Mouse (Mus musculus): ENCODE data around the gene Sema3a. TPM values are rescaled to one million over a fixed set of nuclear protein-coding genes. Genes with fewer than 3 reads are reported as not detected.
A peak's percentile ranks its signal among the peaks of the same experiment; 100 is the strongest.

Sema3a gene
- 10 to 100 TPM; 20.5 to 25.0 TPM for total RNA-seq (2021)
- long read RNA-seq, experiment 1, full-length matches to known transcripts, result 8 of 10 reads
- long read RNA-seq, experiment 1, partial matches to known transcripts, result 0 of 10 reads
- long read RNA-seq, experiment 1, other reads (novel, unspliced or antisense), result 2 of 10 reads
- long read RNA-seq, experiment 2, full-length matches to known transcripts, result 6 of 10 reads
- long read RNA-seq, experiment 2, partial matches to known transcripts, result 2 of 10 reads
- long read RNA-seq, experiment 2, other reads (novel, unspliced or antisense), result 2 of 10 reads

DNA sequence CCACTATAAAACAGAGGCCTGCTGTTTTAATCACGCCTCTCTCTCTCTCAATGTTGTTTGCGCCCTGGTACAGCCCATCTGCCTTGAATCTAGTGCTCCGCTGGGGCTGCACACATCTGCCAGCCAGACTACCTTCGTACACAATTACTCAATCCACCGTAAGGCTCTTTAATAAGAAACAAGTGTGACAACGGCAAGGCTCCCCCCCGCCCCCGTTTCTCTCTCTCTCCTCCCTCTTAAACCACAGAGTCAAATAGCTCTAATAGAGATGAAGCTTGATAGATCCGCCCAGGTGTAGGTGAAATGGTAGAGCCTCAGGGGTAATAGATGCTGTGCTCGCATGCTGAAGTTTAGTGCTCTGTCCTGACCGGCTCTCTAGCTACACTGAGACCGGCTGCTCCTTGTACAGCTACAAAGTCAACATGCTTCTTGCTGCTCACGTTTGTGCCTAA, at the start of gene Sema3a:
Gene Sema3a (plus strand): TSS at position 174 of the 452 bp plus-strand sequence.
- no peak for DNase-seq (ENCODE audit: low spot score in 2 of 2)

DNA sequence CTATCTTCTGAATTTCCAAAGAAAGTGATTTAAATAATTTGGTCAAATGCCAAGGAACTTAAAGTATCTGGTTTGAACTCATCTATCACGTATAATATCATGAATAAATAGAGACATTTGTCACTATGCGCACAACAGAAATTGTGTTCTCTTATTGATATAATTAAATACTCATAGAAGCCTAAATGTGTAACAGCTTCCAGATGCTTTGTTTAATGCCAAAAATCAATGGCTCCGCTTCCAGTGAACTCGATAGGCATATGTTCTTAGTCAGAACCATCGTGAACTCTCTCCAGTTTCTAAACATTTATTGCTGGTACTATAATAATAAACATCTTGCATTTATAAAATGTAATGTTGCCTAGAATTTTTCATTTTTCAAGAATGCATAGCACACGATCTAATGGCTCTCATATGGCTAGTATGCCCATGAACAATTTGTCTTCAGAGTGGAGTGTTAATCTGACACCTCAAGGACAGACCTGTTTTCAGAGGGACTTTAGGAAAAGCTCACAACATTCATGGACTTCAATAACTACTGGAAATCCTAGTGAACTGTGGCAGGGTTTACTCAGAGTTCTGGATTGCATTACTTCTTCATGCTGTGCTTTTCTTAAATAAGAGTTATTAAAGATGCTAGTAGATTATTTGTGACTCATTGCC, 40.3 kb upstream of the Sema3a start:
- no peak for DNase-seq (ENCODE audit: low spot score in 2 of 2)

GRCm38 (mm10) chr5:13090431-13090830, 34.8 kb upstream of the Sema3a start:
- DNase-seq (ENCODE audit: low spot score in 2 of 2), result no peak

- DNase-seq (ENCODE audit: low spot score in 2 of 2), result no peak
These were observed 15.7 kb upstream of the Sema3a start for GRCm38 (mm10) chr5:13109522-13109921.

- no peak for DNase-seq (ENCODE audit: low spot score in 2 of 2)
These were observed 8.0 kb upstream of the Sema3a start for GRCm38 (mm10) chr5:13117236-13117635.

- DNase-seq (ENCODE audit: low spot score in 2 of 2), result no peak
These were observed 543 bp downstream of the Sema3a start for GRCm38 (mm10) chr5:13125757-13126156.

DNA sequence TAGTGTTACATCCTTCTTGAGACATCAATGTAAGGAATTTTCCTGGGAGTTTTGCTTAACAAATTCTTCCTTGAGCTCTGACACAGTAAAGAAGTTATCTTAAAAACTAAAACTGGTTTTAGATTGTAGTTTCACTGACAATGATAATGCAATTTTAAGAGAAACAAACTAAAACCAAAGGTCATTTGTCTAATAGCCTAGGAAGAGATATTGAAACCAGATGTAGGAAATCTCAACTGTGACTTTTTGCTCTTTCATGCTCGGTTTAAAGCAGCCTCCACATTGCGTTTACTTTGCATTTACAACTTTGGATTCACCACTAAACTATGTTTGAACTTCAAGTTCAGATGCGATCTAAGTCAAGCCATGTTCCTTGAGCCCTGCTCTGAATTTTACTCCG, 982 bp downstream of the Sema3a start:
- DNase-seq (ENCODE audit: low spot score in 2 of 2), result no peak

DNA sequence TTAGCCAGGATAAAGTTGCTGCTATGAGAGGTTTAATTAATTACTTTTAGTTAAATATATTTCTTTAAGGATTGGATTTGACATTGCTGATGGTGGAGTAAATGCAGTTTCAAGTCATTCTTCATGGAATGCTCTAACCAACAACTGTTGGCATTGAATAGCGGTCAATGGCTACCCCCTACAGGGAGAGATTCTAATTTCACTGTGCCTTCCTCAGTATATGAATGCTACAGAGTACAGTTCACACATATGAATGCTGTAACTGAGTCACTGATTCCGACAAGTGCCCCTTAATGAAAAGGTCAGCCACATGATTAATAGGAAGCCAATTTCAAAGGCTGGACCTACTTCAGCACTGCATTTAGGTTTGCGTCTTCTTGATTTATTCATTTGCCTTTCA, 1.9 kb downstream of the Sema3a start:
- DNase-seq (ENCODE audit: low spot score in 2 of 2), result no peak

DNA sequence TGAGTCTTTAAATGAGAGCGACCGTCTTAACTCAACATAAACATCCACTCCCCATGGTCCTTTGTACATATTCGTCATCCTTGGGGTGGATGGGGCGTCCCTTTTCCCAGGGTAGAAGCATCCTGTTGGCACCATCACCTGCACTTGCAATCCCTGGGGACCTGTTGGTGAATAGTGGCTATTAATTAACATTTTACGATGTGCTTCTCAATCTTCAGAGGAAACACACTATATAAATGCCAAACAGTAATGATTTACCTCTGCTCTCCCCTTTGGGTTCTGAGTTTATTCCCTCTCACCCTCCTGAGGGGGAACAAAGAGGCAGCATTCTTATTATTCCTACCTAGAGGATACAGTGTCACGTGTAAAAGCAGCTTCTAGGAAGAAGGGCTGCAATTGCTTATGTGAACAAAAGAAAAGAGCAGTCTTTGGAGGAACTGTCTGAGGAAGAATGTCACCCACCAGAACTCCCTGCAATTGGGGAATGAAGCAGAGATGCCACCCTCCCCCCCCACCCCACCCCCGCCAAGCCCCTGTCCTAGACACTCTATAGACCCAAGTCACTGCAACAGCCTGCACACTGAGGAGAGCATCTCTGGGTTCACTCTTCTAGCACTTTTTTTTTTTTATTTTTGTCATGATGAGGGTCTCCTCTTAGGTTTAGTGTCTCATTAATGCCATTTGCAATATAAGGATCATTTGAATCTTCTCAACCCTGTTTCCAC, 19.7 kb downstream of the Sema3a start:
- DNase-seq (ENCODE audit: low spot score in 2 of 2), result no peak

DNA sequence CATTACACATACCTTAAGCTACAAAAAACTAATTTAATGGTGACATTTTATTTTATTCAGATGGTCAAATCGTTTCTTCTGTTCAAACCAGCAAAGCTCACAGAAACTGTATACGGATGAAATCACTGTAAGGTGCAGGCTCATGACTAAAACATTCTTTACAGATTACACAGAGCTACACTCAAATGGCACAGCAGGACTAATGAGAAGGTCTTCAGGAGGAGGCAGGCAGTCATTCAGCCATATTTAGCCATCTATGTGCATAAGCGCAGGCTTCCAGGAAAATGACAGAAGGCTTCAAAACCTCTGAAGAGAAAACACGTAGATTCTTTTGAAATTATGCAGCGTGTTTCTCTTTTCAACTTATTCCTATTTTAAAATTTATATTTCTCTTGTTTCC, 24.7 kb downstream of the Sema3a start:
- DNase-seq (ENCODE audit: low spot score in 2 of 2), result no peak

- DNase-seq (ENCODE audit: low spot score in 2 of 2), result no peak
These were observed 25.8 kb downstream of the Sema3a start for GRCm38 (mm10) chr5:13151002-13151401.

- no peak for DNase-seq (ENCODE audit: low spot score in 2 of 2)
These were observed 32.8 kb downstream of the Sema3a start for GRCm38 (mm10) chr5:13157761-13158612.

DNA sequence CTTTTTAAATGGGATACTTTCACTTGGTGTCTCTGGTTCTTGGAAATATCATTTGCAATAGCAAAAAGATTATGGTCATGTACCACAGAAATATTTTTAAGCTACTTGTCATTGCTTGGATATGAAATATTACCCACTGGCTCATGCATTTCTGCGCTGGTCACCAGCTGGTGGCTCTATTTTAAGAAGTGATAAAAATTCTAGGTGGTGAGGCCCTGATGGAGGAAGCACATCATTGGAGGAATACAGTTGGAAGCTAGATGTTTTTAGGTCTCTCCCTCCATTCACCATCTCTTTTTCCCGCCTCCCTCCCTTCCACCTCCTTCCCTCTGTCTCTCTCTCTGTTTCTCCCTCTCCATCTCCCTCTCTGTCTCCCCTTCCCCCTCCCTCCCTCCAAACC, 57.0 kb downstream of the Sema3a start:
- no peak for DNase-seq (ENCODE audit: low spot score in 2 of 2)

DNA sequence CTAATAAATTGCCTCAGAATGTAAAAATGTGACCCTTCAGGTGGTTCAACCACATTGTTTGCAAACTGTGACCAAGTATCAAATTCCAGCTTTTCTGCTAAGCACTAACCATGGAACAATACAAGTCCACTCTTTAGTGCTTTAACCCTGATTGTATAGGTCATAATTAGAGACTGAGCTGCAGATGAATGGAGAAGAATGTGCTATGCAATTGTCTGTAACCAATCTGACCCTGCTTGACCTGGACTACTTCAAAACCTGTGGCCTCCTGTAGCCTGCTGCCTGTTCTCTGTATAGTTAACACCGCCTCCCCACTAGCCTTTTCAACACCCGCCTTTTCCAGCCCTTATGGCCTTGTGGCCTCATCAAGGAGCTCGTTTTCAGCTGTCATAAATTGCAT, 72.7 kb downstream of the Sema3a start:
- DNase-seq (ENCODE audit: low spot score in 2 of 2), result no peak

GRCm38 (mm10) chr5:13199709-13200108, 74.5 kb downstream of the Sema3a start:
- DNase-seq (ENCODE audit: low spot score in 2 of 2), result no peak

GRCm38 (mm10) chr5:13255353-13255752, 130.1 kb downstream of the Sema3a start:
- DNase-seq (ENCODE audit: low spot score in 2 of 2), result no peak

- DNase-seq (ENCODE audit: low spot score in 2 of 2), result no peak
These were observed 131.1 kb downstream of the Sema3a start for GRCm38 (mm10) chr5:13256321-13256720.

GRCm38 (mm10) chr5:13263087-13263486, 137.9 kb downstream of the Sema3a start:
- peak; percentile 4 to 39 for DNase-seq (ENCODE audit: low spot score in 2 of 2)

- DNase-seq (ENCODE audit: low spot score in 2 of 2), result no peak
These were observed 138.3 kb downstream of the Sema3a start for GRCm38 (mm10) chr5:13263539-13263938.

DNA sequence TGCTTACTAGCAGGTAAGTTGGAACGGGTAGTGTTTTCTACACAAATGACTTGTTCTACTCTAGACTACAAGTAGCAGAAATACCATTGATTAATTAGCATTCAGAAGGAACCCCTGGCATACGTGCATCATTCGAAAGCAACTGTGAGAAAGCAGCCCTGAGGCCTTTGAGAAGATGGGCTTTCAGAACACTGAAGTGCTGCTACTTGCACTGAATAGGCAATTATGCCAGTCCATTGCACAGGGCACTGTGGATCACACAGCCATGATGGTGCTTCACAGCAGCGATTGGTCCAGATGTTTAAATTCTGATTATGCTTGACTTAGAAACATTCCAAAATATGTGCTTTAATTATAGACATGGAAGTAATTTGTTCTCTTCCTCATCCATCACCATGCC, 187.5 kb downstream of the Sema3a start:
- no peak for DNase-seq (ENCODE audit: low spot score in 2 of 2)

GRCm38 (mm10) chr5:13313977-13314376, 188.8 kb downstream of the Sema3a start:
- DNase-seq (ENCODE audit: low spot score in 2 of 2), result no peak
